Mouse (Mus musculus) layer of hippocampus, postnatal 36 days (tissue): Measurements from ENCODE around the gene Tmem139. TPM values are rescaled to one million over a fixed set of nuclear protein-coding genes. Genes with fewer than 3 reads are reported as not detected.

Experiments used
- DNase-seq, 2 experiments: peaks; one replicate each; pipeline ENCODE4 v3.0.0; 2022
- total RNA-seq, 2 experiments: library from RNA; stranded (reverse); gene quantifications; 2 replicates each; pipeline ENCODE4 v1.2.3; 2021

Tmem139 gene
- not detected for total RNA-seq

- DNase-seq: no peak
These were observed at the start of gene Tmem139 for GRCm38 (mm10) chr6:42261524-42262170. TSS of gene Tmem139 (plus strand) at chr6:42261970.

GRCm38 (mm10) chr6:42215028-42215427, 46.7 kb upstream of the Tmem139 start, which contains the start of gene Tas2r144:
TSS of gene Tas2r144 (plus strand) at chr6:42215328.
- no peak for DNase-seq

DNA sequence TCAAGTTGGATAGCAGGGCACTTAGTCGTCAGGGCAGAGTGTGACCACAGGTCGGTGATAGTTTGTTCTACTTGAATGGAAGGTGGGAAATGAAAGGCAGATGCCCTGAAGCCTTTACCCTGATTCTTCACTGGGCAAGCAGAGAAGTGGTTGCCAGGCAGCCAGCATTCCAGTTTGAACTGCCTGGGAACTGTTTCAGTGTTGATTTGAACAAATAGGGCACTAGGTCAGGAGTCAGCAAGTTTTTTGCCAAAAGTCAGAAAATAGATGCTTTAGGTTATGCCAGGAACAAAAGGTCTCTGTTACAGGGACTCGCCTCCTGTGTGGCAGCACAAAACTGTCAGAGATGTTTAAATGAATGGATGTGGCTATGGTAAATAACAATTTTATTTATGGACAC, 39.5 kb upstream of the Tmem139 start:
- no peak for DNase-seq

DNA sequence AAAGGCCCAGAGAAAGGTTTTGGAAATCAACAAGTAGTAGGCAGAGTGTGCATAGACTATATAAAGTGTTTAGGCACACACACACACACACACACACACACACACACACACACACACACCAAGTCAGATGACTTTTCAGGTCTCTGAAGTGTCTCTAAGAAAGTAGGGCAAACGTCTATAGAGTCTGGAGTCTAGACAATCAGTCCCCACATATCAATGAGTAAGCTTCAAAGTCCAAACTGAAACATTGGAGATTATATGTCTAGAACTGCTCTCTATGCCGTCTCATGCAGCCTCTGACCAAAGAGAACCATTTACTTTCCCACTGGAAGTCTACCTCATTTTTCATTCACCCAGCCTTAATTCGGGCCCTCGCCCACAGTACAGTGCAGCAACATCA, 36.7 kb upstream of the Tmem139 start:
- no peak for DNase-seq

DNA sequence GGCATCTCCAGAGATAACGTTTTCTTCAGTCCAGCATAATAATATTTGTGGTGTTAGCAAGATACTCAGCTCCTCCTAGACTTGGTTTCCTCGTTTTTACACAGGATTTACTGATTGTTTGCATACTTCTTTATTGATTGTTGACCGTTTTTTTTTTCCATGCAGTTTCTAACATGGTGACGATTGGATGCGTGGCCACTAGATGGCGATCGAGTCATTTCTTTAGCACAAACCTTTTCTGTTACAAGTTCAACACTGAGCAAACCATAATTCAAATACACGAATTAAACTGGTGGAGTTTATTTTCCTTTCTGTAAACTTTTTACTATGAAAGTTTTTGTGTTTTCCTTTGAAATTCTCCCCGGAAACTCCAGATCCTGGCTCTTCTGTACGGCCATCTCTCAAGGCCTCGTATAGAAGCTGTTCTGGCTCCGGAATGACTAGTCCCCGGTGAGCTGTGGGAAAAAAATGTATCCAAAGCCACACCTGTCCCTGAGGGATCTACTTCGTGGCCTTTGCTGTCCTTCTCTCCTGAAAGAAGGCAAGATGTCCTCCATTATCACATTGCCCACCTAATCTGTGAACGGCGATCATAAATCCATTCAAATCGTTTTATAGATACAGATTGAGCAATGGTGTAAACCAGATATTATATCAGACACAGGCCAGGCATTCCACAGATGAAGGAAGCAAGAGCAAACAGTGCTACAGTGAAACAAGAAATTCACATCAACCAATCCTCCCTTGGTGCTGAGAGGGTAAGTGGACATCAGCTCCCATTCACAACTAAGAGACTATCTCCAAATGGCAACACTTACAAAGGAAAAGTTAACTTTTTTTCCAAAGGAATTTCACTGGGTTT, 34.3 kb upstream of the Tmem139 start:
- peak; percentile 41 to 44 for DNase-seq

DNA sequence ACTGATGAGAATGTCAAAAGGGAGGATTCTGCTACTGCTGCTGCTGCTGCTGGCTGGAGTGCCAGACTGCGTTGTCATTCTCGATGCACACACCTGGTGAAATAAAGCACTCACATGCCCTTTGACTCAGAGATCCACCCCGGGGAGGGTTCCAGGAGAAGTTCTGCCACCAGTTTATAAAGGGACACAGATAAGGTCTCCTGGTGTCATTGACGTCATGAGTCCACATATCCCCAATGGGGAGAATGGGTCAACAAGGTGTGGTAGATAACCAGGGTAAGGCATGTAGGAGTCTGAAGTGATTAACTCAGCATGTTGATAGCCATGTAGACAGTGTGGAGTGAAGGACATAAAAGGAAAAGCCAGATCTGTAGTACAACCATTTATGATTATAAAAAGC, 32.2 kb upstream of the Tmem139 start:
- no peak for DNase-seq

GRCm38 (mm10) chr6:42231191-42231590, 30.6 kb upstream of the Tmem139 start:
- DNase-seq: no peak

DNA sequence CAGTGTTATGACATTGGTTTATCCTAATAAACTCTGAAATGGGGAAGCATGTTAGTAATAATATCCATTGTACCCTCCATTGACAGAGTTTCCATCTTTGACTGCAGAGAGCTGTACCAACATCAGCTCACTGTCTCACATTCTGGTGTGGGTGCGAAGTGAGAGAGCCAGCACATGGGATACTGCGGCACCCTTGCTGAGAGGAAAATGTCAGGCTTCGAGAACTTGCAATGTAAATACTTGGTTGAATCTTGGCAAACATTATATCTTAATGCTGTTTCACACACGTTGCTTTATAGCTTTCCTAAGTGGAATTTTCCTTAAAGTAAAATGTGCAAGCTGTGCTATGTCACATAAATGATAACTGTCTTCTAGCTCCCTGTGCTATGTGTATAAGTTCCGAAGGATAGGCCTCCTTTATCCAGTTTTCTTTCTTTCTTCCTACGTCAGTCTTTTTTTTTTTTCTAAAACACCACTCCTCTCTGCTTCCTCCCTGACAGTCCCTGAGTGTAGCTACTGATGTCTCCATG, 24.4 kb upstream of the Tmem139 start:
- no peak for DNase-seq

DNA sequence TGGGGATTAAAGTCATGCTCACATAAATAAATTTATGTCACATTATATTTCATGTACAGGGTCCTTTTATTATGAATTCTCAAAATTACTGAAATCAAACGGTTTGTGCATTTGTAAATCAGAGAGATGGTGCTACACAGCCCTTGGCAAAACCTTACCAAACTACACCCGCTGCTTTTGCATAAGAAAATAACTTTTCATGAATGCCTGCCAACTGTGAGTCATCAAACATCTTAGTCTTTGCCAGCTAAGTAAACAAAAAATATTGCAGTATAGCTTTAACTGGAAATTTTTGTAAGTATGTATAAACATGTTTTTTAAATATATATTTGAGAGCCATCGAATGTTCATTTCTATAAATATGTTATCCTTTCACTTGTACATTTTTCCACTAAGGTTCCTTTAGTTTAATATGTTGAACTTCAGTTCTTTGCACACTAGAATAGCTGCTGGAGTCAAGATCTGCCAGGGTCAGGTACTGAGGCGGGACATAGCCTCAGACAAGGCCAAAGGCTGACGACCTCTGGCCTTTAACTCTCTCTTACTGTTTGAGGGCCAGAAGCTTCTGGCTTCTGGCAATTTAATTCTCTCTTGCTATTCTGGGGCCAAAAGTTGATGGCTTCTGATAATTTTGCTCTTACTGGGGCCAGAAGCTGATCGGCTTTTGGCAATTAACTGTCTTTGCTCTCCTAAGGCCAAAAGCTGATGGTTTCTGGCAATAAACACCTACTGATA, 20.3 kb upstream of the Tmem139 start:
- DNase-seq: no peak

DNA sequence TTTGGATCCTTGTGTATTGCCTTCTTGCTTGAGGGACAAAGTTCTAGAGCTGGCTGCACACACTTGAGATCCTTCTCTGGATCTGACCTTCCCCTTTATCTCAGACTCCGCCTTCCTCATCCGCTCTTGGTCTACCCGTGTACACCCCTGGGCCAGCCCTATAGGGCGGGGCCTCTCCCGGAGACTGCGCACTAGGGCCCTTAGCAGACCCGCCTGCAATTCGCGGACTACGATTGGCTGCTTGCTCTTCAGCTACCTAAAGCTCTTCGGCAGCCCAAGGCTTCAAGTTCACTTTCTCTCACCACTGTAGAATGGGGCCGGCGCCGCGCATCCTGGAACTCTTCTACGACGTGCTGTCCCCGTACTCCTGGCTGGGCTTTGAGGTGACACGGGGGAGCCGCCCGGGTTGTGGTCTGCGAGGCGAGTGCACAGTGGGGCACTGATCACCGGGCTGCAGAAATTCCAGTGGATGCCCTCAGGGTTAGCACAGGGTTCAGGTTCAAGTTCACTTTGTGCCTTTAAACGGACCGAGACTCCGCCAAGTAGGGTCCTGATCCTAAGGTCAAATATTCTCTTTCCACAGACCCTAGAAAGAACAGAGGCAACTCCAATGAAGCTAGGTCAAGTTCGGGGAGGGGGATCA, 15.9 kb upstream of the Tmem139 start, which contains the start of gene Gstk1:
Gene Gstk1, plus strand, starts transcription at position 225 of the 643 bp plus-strand sequence.
- DNase-seq: peak; percentile 48 to 62

- no peak for DNase-seq
These were observed 14.6 kb upstream of the Tmem139 start for GRCm38 (mm10) chr6:42247173-42247572.

GRCm38 (mm10) chr6:42247981-42248380, 13.8 kb upstream of the Tmem139 start:
- no peak for DNase-seq

- no peak for DNase-seq
These were observed 10.0 kb upstream of the Tmem139 start for GRCm38 (mm10) chr6:42251791-42252190.

DNA sequence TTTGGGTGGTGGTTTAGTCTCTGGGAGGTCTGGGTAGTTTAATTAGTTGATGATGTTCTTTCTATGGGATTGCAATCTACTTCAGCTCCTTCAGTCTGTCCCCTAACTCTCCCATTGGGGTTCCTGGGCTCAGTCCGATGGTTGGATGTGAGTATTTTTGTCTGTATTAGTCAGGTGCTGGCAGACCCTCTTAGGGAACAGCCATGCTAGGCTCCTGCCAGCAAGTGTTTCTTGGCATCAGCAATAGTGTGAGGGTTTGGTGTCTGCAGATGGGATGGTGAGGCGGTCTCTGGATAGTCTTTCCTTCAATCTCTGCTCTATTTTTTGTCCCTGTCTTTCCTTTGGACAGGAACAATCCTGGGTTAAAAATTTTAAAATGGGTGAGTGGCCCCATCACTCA, 8.7 kb upstream of the Tmem139 start:
- DNase-seq: no peak

- peak; percentile 36 to 41 for DNase-seq
These were observed 4.4 kb upstream of the Tmem139 start for GRCm38 (mm10) chr6:42257303-42257863.

DNA sequence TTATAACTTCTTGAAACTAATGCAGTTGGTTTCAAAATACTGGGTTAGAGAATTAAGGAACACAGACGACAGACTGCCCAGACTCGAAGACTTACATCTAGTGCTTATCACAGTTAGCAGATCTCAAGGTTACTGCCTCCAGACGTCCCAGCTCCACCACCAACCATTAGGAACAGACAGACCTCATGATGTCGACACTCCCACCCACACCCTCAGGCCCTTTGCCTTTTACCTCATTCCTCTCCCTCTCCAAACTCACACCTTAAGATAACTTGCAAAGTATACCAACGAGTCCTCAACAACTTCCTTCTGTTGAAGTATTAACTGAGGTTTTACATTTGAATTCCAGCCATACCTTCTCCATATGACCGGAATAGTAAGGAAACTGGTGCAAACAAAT, 1.3 kb upstream of the Tmem139 start:
- DNase-seq: no peak

DNA sequence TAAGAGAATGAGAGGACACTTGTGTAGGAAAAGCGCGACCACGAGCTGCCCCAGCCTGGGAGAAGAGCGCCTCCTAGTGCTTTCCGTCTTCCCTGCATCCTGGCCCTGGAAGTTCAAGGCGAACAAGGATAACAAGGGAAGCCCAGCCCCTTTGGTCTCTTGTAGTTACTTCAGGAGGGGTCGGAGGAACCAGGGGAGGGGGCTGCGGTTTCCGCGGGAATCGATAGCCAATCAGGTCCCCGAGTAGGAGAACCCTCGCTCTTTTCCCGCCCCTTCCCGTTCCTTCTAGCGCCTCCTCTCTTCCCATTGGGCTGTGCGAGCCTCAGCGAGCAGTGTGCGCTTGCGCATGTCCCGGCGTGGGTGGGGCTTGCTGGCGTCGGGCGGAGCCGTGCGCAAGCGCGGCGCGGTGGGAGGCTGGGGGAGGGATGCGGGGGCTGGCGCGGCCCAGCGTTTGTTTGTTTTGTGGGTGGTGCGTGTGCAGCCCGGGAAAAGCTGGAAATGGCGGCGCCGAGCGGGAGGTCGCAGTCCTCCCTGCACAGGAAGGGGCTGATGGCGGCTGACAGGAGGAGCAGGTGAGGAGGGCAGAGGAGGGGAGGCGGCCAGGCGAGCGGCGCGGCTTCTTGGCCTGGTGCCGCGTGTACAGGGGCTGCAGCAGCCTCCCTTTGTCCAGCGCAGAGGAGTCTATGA, 3.0 kb downstream of the Tmem139 start, which contains the start of gene Casp2:
Gene Casp2, plus strand, starts transcription at position 360 of the 687 bp plus-strand sequence.
- DNase-seq: peak; percentile 98

DNA sequence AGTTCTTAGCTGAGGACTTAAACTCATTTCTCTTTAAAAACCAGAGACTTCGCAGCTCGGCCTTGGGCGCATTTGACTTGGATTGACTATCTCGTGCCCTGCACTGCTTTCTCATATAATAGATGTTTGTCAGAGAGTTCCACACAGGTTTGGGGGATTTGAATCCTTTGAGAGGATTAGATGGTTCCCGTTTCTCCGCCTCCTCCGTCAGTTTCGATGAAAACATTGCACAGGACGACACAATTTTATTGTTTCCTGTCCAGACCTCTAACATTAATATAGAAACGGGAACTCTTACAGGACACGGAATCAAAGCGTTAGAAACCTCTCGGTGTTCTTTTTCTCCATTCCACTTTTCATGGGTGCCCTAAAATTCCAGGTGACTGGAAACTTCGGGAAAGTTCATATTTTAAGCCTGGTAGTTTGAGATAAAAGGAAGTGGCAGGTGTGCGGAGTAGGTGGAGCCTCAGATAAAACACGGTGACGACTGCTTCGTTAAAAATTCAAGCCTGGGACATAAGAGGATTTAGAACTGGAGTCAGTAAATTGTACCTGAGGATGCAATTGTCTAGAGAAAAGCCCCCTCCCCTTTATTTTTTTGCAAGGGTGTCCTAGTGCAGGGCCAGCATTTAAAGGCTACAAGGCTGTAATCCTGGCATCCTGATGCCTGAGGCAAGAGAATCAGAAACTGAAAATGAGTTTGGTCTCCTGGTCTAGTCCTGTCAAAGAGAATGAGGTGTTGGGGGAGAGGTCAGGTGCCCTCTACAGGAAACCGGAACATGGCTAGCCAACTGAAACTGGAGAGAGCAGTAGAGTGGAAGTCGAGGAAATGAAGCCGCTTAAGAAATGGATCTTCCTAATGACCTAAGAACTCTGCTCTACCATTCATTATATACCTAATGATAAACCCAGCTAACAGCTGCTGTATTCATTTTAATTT, 3.9 kb downstream of the Tmem139 start:
- DNase-seq: no peak

- no peak for DNase-seq
These were observed 9.0 kb downstream of the Tmem139 start for GRCm38 (mm10) chr6:42270817-42271216.

DNA sequence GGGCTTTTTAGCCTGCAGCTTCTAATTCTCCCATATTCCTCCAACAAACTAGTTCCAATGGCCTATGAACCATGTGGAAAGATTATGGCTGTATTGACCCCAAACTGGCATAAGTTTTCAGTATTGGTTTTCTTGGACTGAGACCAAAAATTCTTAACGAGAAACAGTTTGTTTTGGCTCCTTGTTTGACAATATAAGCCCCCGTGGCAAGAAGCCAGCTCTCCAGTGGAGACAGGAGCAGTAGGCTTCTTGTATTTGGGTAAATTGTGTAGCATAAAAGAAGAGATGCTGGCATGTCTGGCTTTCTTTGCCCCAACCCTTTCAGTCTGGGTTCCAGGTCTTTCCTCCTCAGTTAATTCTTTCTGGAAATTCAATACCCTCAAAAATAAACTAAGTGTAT, 14.4 kb downstream of the Tmem139 start:
- DNase-seq: no peak
